Mouse (Mus musculus): ENCODE results near the gene Fam19a4. TPM values are rescaled to one million over a fixed set of nuclear protein-coding genes. Genes with fewer than 3 reads are reported as not detected.
A peak's percentile ranks its signal among the peaks of the same experiment; 100 is the strongest.

Gene Fam19a4
- under 1 TPM; 0.16 to 0.54 TPM for total RNA-seq (2021)
- long read RNA-seq, experiment 1: 0 reads
- long read RNA-seq, experiment 2, partial matches to known transcripts: 0 of 1 reads
- long read RNA-seq, experiment 2, other reads (novel, unspliced or antisense): 0 of 1 reads

DNA sequence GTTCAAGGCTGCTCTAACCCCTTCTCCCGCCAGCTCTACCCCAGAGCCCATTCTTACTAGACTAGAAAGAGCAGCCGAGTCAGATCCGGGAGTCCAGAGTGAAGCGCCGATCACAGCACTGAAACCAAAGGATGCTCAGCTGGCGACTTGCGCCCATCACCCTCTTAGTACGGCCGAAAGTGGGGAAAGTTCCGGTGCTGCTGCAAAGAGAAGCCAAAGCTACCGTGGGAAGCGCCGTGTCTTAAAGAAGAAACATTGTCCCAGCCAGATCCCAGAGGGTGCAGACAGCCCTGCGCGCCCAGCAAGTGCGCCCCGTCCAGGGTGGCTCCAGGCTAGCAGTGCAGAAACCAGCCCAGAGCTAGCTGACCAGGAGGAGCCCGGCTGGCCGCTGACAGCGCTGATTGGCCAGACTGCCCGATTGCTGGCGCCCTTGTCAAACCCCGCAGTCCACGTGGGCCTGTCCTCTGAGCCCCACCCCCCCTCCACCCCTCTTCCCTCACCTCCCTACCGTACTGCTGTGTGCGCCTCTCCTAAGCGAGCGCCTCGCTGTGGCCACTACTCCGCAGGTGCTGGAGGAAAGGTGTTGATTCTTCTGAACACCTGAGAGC is at the start of gene Fam19a4:
Fam19a4 (minus strand) TSS at position 340 of the 608 bp plus-strand sequence.
- no peak for DNase-seq (ENCODE audit: extremely low spot score in 1 of 2, low spot score in 2 of 2)
- H3K4me3 ChIP-seq: peak within 1 kb of the TSS; percentile 24; the same call in 1 of the 2 replicates
- TF ChIP-seq CTCF (IDR thresholded peaks at IDR 0.05): no peak
- no peak within 1 kb of the TSS for H3K27ac ChIP-seq
- intact Hi-C loops (cut with DNase I): no loop called here

DNA sequence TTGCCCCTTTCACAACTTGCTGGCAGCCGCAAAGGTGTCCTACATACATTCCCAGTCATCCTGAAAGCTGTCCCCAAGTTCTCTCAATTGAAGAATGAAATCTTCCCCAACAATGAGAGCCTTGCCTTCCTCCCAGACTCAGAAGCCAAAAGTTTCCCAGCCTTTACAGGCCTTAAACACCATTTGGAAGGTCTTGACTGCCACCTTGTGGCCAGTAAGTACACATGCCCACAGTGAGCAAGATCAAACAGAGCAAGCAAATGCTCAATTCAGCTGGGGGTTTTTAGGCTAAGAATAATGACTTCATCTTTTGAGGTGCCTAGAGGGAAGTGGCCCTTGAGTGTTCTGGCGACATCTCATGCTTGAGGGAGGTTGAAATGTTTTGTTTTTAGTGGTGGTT is 46.6 kb upstream of the Fam19a4 start:
- H3K27ac ChIP-seq: no peak overlapping the region
- H3K4me3 ChIP-seq: no peak overlapping the region
- intact Hi-C loops (cut with DNase I): loop anchor here (2.0 kb wide), 2 partner anchors 80 to 100 kb away; no protein-coding TSS in a partner anchor
- peak; percentile 82 for TF ChIP-seq CTCF (IDR thresholded peaks at IDR 0.05)
- peak; percentile 30 to 38 for DNase-seq (ENCODE audit: extremely low spot score in 1 of 2, low spot score in 2 of 2)

DNA sequence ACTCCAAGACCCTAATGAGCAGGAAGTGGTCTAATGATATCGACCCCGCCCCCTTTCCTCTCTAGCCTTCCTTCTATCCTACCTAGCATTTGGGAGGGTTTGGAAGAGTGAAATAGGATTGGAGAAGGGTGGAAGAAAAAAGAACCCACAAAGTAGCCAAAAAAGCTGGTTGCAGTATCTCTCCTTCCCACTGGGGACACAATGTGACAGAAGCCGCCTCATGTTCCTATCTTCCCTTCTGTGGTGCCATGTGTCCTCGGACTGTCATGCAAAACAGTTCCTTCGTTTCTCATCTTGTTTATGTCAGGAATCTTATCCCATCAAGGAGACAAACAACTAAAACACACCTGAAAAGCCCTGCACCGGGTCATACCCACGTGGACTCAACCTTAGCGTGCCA is 45.9 kb upstream of the Fam19a4 start:
- peak; percentile 14 for TF ChIP-seq CTCF (IDR thresholded peaks at IDR 0.05)
- intact Hi-C loops (cut with DNase I): loop anchor here (2.0 kb wide), 2 partner anchors 79 to 99 kb away; no protein-coding TSS in a partner anchor
- Histone ChIP-seq H3K4me3 (no peak overlapping the region), H3K27ac (no peak overlapping the region)
- no peak for DNase-seq (ENCODE audit: extremely low spot score in 1 of 2, low spot score in 2 of 2)

DNA sequence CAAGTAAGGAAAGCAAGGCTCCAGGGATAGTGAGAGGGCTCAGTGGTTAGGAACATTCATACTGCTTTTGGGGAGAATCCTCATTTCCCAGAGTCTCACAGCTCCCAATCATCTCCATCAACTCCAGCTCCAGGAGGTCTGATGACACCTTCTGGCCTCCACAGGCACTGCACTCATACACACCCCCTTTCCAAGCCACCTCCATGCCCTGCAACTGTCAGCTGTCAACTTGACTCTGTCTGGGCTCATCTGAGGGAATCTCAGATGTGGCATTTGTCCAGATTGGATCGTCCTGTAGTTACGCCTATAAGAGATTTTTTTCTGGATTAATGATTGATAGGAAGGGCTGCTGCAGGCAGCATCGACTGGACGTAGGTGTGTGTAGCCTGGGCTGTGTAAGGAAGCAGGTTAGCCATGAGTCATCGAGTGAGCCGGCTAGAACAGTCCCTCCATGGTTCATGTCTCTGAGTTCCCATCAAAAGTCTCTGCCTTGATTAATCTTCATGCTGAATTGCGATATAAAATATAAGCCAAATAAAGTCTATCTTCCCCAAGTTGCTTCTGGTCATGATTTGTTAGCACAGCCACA is 44.1 kb upstream of the Fam19a4 start:
- intact Hi-C loops (cut with DNase I): no loop called here
- no peak for DNase-seq (ENCODE audit: extremely low spot score in 1 of 2, low spot score in 2 of 2)
- Histone ChIP-seq H3K27ac (no peak overlapping the region), H3K4me3 (no peak overlapping the region)
- peak; percentile 48 for TF ChIP-seq CTCF (IDR thresholded peaks at IDR 0.05)

DNA sequence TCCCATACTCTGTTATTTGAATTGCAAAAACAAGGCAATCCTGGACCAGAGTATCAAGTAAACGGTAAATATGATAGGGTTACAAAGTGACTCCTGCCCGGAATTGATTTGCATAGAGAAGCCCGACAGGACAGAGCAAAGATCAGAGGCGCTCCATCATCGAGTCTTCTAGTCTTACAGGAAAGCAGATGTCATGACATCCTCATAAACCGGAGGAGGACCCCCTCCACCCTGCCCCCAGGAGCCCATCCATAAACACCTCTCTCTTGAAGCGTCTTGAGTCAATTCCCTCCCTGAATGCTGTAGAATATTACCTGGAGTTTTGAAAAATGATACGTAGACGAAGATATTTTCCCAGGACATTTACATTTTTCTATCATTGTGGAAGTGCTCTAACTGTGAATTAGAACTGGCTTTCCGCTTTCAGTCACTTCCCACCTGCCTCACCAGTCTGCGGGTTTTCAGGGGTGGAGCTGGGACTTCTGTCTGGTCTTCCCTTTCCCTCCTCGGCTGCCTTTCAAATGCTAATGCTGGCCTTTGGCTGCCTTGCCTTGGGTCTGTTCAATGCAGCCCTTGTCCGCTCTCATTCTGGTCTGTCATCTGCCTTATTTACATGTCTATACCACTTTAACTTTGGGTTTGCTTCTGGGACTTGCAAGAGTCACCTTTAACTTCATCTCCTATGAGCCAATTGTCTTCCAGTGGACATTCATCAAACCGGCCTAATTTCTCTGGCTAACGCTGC is 41.9 kb upstream of the Fam19a4 start:
- Histone ChIP-seq H3K4me3 (no peak overlapping the region), H3K27ac (no peak overlapping the region)
- DNase-seq (ENCODE audit: extremely low spot score in 1 of 2, low spot score in 2 of 2): no peak
- intact Hi-C loops (cut with DNase I): no loop called here
- TF ChIP-seq CTCF (IDR thresholded peaks at IDR 0.05): no peak

DNA sequence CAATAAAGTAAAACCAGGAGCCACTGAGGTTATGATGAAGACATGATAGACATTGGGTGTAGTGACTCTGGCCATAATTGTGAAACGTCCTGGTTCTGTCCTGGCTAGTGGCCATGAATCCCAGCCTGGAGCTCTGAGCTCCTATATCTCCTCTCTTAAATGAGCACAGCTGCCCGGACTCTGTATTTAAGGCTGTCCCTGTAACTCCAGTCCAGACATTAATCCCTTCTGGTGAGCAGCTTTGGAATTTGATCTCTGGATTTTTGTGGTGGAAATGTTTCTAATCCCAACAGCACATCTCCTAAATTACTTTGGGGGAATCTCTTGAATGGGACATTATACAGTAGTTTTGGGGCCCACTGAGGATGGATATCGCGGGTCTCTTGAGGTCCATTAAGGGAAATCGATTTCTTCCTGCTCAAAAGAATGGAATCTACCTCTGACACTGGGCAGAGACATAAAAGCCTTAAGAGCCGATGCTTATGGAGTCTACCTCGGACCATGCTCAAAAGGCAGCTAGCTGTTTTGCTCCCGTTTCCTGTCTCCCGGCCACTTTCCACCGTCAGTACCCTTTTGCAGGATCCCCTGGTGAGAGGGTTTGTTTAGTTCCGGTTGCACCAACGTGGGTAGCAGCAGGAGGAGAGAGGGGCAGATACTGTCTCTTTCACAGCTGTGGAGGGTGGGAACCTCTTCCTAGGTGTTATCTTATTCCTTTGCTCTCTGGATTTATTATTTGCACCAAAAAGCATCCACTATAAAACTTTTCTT is 41.2 kb upstream of the Fam19a4 start:
- no peak for TF ChIP-seq CTCF (IDR thresholded peaks at IDR 0.05)
- DNase-seq (ENCODE audit: extremely low spot score in 1 of 2, low spot score in 2 of 2): no peak
- intact Hi-C loops (cut with DNase I): no loop called here
- no peak overlapping the region for H3K27ac ChIP-seq
- no peak overlapping the region for H3K4me3 ChIP-seq

DNA sequence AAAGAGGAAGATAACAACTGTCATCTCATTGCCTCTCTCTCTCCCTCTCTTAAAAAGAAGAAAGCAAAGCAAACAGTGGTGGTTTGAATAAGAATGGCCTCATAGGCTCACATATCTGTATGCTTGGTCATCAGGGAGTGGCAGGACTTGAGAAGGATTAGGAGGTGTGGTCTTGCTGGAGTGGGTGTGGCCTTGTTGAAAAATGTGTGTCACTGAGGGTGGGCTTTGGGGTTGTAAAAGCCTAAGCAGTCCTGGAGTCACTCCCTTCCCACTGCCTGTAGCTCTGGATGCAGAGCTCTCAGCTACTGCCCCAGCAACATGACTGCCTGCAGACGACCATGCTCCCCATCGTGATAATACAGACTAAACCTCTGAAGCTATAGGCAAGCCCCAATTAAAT is 22.1 kb upstream of the Fam19a4 start:
- Histone ChIP-seq H3K4me3 (no peak overlapping the region), H3K27ac (no peak overlapping the region)
- intact Hi-C loops (cut with DNase I): no loop called here
- no peak for DNase-seq (ENCODE audit: extremely low spot score in 1 of 2, low spot score in 2 of 2)
- TF ChIP-seq CTCF (IDR thresholded peaks at IDR 0.05): no peak

DNA sequence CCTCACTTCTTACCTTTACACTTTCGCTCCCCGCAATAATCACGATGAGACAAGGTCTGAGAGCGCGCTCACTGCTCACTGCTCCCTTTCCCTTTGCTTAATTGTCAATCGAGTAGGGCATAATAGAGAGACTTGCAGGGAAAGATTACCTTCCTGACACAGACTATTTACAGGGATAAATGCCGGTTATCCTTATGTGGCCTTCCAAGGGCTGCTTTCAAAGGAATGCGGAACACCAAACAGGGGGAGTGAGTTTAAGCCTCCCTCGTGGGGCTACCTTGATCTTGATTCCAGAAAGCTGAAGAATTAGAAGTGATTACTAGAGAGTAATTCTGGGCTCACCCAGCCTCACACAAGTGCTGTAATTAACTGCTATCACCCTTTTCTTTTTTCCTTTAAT is 19.8 kb upstream of the Fam19a4 start:
- DNase-seq (ENCODE audit: extremely low spot score in 1 of 2, low spot score in 2 of 2): no peak
- Histone ChIP-seq H3K4me3 (no peak overlapping the region), H3K27ac (no peak overlapping the region)
- intact Hi-C loops (cut with DNase I): no loop called here
- no peak for TF ChIP-seq CTCF (IDR thresholded peaks at IDR 0.05)

DNA sequence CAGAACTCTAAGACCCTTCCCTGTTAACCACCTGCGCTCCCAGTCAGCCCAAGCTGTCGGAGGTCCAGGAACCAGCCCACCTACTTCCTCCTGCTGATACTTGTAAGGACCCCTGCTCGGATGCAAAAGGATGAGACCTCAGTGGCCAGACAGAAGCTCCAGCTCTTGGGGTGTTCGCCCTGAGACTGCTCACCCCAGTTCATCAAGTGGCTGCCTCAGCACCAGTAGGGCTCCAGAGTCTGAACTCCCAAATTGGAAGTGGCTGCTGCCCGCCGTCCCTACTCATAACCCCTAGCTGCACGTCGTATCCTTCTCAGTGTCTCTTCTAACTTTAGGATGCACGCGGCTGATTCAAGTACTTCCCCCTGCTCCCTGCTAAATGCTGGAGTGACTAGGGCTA is 614 bp downstream of the Fam19a4 start:
- Histone ChIP-seq H3K27ac (no peak overlapping the region), H3K4me3 (peak overlapping the region; percentile 24; the same call in 1 of the 2 replicates)
- intact Hi-C loops (cut with DNase I): no loop called here
- DNase-seq (ENCODE audit: extremely low spot score in 1 of 2, low spot score in 2 of 2): no peak
- TF ChIP-seq CTCF (IDR thresholded peaks at IDR 0.05): no peak

DNA sequence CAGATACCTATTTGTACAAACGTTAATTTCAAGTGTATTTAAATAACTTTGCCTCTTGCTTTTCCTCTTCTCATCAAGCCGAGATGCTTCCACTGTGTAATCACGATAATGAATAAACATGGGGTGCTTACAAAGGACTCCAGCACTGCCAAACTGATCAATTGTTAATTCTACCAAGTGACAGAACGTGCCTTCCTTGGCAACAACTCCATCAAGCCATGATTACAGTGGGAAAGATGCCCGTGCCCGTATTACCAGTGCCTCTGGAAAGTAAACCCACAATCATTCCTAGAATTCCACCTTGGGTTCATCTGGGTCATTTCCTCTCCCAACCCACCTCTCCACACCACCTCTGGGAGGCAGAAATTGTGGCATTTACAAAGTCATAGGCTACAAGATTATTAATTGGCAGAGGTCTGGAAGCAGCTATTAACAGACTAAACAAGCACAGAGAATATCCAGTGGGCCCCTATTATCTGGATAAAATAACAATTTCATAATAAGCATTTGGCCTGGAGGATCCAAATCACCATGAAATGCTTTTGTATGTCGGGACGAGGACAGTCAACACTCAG is 7.9 kb downstream of the Fam19a4 start:
- H3K27ac ChIP-seq: no peak overlapping the region
- DNase-seq (ENCODE audit: extremely low spot score in 1 of 2, low spot score in 2 of 2): no peak
- no peak overlapping the region for H3K4me3 ChIP-seq
- intact Hi-C loops (cut with DNase I): no loop called here
- no peak for TF ChIP-seq CTCF (IDR thresholded peaks at IDR 0.05)

DNA sequence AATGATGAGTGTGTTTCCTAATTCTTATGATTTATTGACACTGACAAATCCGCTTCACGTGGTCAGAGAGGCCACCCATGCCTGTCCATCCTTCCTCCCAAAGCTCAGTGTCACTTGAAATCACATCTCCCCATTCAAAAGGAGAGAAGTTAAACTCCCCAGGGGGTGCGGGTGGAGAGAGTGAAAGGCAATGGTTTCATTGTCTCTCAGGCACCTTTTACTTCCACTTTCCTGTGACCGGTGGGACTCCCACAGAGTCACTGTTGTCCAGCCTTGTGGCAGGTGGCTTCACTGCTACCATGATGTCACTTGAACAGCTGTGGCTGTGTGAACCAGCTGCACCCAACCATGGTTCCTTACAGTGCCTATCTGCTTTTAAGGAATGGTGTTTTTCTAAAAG is 11.8 kb downstream of the Fam19a4 start:
- intact Hi-C loops (cut with DNase I): no loop called here
- no peak for TF ChIP-seq CTCF (IDR thresholded peaks at IDR 0.05)
- Histone ChIP-seq H3K27ac (no peak overlapping the region), H3K4me3 (no peak overlapping the region)
- no peak for DNase-seq (ENCODE audit: extremely low spot score in 1 of 2, low spot score in 2 of 2)
